In the genomic region with DNA sequence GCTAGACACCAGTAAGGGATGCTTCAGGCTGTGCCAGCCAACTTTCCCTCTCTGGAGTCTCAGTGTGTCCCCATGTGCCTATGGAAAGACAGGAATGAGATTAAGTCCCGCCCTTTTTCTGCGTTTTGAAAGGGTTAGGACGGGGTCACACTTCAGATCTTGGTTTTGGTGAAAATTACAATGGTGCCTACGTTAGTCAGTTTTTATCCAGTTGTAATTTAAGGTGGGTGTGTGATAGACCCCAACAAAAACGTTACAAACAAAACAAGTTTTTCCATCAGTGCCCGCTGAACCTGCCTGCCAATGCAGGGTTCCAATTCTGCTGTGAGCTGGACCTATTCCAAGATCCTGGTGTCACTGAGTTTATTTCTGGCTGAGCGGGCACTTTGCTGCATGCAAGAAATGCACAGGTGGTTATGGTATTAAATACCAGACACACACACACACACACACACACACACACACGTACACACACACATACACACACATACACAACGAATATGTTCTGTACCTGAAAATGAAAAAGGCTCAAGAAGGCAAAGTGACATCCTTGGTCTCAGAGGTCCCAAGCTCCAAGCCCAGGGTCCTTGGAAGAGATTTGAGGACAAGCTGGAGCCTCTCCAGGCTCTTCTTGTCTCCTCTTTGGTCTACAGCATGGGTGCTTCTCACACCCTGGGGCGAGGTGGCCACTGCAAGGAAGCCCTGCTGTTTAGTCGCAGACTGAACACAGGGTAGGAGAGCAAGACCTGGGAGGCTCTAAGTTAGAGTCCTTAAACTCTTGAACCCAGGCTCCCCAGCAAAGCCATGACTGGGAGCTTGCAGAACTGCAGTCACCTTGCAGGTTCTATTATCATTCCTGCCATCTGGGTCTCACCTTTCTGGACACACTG, we compare ENCODE assay signal across 2 mouse cellular contexts.
TF ChIP-seq lines count a peak whose summit lies in the region.

No protein-coding gene starts in this region.

TF ChIP-seq in C2C12, 6 proteins besides CTCF, POLR2A, EP300 and RAD21:
- TF ChIP-seq MYOG (IDR thresholded peaks at IDR 0.05; ENCODE audit: control insufficient read depth, extremely low read depth, insufficient read length) = no peak
- no peak for TF ChIP-seq FOSL1 (IDR thresholded peaks at IDR 0.05; ENCODE audit: insufficient read depth, low read length, poor library complexity, severe bottlenecking)
- TF ChIP-seq MAX (IDR thresholded peaks at IDR 0.05) = no peak
- TF ChIP-seq CEBPB (IDR thresholded peaks at IDR 0.05; ENCODE audit: low read depth) = no peak
- no peak for TF ChIP-seq MYOD1 (IDR thresholded peaks at IDR 0.05; ENCODE audit: control insufficient read depth, insufficient read length, low read depth)
- no peak for TF ChIP-seq USF1 (IDR thresholded peaks at IDR 0.05; ENCODE audit: low read depth)

TF ChIP-seq in ES-E14, 5 proteins besides CTCF, POLR2A, EP300 and RAD21:
- no peak for TF ChIP-seq CHD2 (IDR thresholded peaks at IDR 0.05; ENCODE audit: low read depth, low read length)
- TF ChIP-seq ZC3H11A (IDR thresholded peaks at IDR 0.05; ENCODE audit: borderline replicate concordance, low read depth, low read length) = no peak
- no peak for TF ChIP-seq HCFC1 (IDR thresholded peaks at IDR 0.05; ENCODE audit: borderline replicate concordance, insufficient read depth, low read length)
- no peak for TF ChIP-seq MAFK (IDR thresholded peaks at IDR 0.05; ENCODE audit: insufficient read depth, low read depth, low read length)
- TF ChIP-seq ZNF384 (IDR thresholded peaks at IDR 0.05; ENCODE audit: low read depth, low read length) = no peak
